Mouse (Mus musculus) lung, postnatal 0 days (tissue): ENCODE results near the gene Lao1.

Experiments
- CTCF ChIP-seq: IDR thresholded peaks from 2 replicates; pipeline ENCODE4 v1.5.1; 2016; ENCODE audit warnings: antibody characterized with exemption, mild to moderate bottlenecking
- EP300 ChIP-seq: IDR thresholded peaks from 2 replicates; pipeline ENCODE4 v1.6.1; 2016; ENCODE audit warnings: antibody characterized with exemption, mild to moderate bottlenecking, control low read depth

DNA sequence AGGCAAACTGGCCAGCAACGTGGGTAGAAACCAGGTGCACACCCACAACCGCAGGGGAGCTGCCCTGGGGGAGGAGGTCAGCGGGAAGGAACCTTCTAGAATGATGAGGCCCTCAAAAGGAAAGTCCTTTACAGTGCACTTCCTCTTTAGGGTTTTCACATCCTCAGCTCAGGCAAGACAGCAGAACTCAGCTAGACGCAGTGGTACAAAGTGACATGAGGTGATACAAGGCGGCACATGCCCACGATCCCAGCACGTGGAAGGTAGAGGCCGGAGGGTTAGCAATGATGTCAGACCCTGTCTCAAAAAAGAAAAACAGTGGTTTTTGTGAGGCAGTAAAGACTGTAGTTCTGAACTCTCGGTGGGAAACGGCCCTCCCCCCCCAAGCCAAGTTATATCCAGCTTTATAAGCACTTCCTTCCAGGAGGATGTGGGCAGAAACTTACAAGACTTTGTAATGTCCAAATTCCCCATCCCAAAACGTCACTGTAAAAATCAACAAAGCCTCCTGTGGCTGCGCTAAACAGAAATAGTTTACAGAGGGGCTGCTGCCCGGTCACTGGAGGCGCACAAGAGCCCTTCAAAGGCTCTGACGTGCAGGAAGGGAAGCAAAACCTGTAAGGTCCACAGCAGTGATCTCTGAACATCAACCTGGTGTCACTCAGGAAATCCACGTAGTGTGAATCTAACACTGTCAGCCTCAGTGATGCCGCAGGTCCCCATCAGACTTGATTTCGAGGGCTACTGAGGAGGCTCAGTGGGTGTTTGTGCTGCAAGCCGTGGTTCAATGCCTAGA, 38.5 kb downstream of the Lao1 start:
- peak; percentile 32; the same call in 1 of the 2 replicates for TF ChIP-seq CTCF
- TF ChIP-seq EP300: no peak
